Mouse (Mus musculus) adrenal gland, adult (tissue): ENCODE results near the gene Lrp5.

Experiments used
- DNase-seq, 2 experiments: peaks; one replicate each; pipeline ENCODE4 v3.0.0; 2022 to 2023; ENCODE audit warnings: low spot score in 1 of 2; ENCODE audit not compliant: inconsistent age in 2 of 2

Gene Lrp5

GRCm38 (mm10) chr19:3619359-3619758, 67.0 kb downstream of the Lrp5 start:
- DNase-seq, result peak in 1 of 2 experiments; percentile 29

GRCm38 (mm10) chr19:3613991-3614390, 72.4 kb downstream of the Lrp5 start:
- DNase-seq, result peak; percentile 64 to 73

- DNase-seq, result no peak
Observed at GRCm38 (mm10) chr19:3612534-3613273, 73.7 kb downstream of the Lrp5 start.

- DNase-seq, result no peak
Observed at GRCm38 (mm10) chr19:3611730-3612129, 74.6 kb downstream of the Lrp5 start.

GRCm38 (mm10) chr19:3610886-3611285, 75.5 kb downstream of the Lrp5 start:
- peak; percentile 81 to 89 for DNase-seq

- DNase-seq, result no peak
Observed at GRCm38 (mm10) chr19:3609826-3610225, 76.5 kb downstream of the Lrp5 start.

- DNase-seq, result peak; percentile 75 to 79
Observed at GRCm38 (mm10) chr19:3594316-3594715, 92.0 kb downstream of the Lrp5 start.

GRCm38 (mm10) chr19:3593379-3594055, 92.8 kb downstream of the Lrp5 start:
- DNase-seq, result peak; percentile 81 to 91

GRCm38 (mm10) chr19:3589968-3590367, 96.4 kb downstream of the Lrp5 start:
- DNase-seq, result no peak

- DNase-seq, result no peak
Observed at GRCm38 (mm10) chr19:3589547-3589946, 96.8 kb downstream of the Lrp5 start.

GRCm38 (mm10) chr19:3587729-3588128, 98.6 kb downstream of the Lrp5 start:
- peak in 1 of 2 experiments; percentile 67 for DNase-seq

- peak; percentile 67 to 87 for DNase-seq
Observed at GRCm38 (mm10) chr19:3586540-3586939, 99.8 kb downstream of the Lrp5 start.

- DNase-seq, result no peak
Observed at GRCm38 (mm10) chr19:3586026-3586425, 100.3 kb downstream of the Lrp5 start.

GRCm38 (mm10) chr19:3581326-3581725, 105.0 kb downstream of the Lrp5 start:
- peak; percentile 69 to 89 for DNase-seq

- no peak for DNase-seq
Observed at GRCm38 (mm10) chr19:3577911-3578290, 108.5 kb downstream of the Lrp5 start.

- peak in 1 of 2 experiments; percentile 55 for DNase-seq
Observed at GRCm38 (mm10) chr19:3577265-3577910, 109.0 kb downstream of the Lrp5 start.

GRCm38 (mm10) chr19:3576451-3577264, 109.7 kb downstream of the Lrp5 start:
- DNase-seq, result peak; percentile 36 to 72

- DNase-seq, result peak; percentile 98 to 100
Observed at GRCm38 (mm10) chr19:3575632-3576384, 110.6 kb downstream of the Lrp5 start, which contains the start of gene Ppp6r3. TSS of gene Ppp6r3 (minus strand) at chr19:3575749.

- no peak for DNase-seq
Observed at GRCm38 (mm10) chr19:3575276-3575631, 111.1 kb downstream of the Lrp5 start.

- peak in 1 of 2 experiments; percentile 64 for DNase-seq
Observed at GRCm38 (mm10) chr19:3574593-3575094, 111.7 kb downstream of the Lrp5 start.
